Mouse (Mus musculus): ENCODE measurements around the gene Nos3.

- no peak for TF ChIP-seq CTCF (conservative IDR thresholded peaks at IDR 0.05 in 1 of 2, IDR thresholded peaks at IDR 0.05 in 1 of 2; ENCODE audit: low read depth in 2 of 2, low read length in 2 of 2)
- TF ChIP-seq SIN3A (IDR thresholded peaks at IDR 0.05; ENCODE audit: low read length), result no peak
- no peak for TF ChIP-seq MAX (IDR thresholded peaks at IDR 0.05; ENCODE audit: low read length)
- TF ChIP-seq EP300 (IDR thresholded peaks at IDR 0.05; ENCODE audit: low read length), result no peak
- TF ChIP-seq POLR2A (IDR thresholded peaks at IDR 0.05; ENCODE audit: low read depth, low read length), result no peak
Observed at GRCm38 (mm10) chr5:24346313-24346712, 18.3 kb upstream of the Nos3 start.

All from CH12.LX (cell line).